Mouse (Mus musculus): Measurements from ENCODE around the gene Psmb11.

The Psmb11 gene

DNA sequence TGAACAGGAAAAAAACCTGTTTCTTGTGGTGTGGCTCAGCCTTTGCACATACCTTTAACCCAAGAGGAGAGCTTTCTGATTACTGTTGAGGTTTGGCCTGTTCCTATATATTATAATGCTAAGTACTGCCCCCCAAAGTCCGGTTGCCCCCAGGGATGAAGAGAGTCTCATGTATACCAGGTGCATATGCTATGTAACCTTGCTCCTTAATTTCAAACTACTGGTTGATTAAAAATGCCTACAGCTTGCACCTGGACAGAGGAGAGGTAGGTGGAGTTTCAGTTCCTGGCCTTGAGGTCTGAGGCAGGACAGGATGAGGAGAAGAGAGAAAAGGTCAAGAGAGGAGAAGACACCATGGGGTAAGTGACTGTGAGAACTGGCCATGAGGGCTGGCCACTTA is at the start of gene Psmb11:
Gene Psmb11 (plus strand): TSS at position 301 of the 400 bp plus-strand sequence.
- DNase-seq (ENCODE audit: low spot score) = no peak

DNA sequence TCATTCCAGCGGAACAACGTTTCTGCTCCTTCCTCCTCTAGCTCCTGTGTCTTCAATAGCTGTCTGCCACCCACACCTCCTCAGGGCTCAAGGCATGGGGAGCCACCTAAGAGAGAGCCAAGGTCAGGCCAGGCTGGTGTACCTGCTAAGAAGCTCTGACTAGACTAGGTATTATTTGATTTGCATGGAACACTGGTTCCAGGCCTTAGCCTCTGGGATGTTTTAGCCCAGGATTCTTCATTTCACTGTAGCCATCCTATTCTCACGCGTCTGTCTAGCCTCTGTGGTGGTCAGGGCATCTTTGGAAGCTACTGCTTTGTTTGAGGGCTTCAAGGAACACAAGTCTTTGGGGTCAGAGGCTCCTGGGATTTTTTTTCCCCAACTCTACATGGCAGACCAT is 49.1 kb upstream of the Psmb11 start:
- no peak for DNase-seq (ENCODE audit: low spot score)

DNA sequence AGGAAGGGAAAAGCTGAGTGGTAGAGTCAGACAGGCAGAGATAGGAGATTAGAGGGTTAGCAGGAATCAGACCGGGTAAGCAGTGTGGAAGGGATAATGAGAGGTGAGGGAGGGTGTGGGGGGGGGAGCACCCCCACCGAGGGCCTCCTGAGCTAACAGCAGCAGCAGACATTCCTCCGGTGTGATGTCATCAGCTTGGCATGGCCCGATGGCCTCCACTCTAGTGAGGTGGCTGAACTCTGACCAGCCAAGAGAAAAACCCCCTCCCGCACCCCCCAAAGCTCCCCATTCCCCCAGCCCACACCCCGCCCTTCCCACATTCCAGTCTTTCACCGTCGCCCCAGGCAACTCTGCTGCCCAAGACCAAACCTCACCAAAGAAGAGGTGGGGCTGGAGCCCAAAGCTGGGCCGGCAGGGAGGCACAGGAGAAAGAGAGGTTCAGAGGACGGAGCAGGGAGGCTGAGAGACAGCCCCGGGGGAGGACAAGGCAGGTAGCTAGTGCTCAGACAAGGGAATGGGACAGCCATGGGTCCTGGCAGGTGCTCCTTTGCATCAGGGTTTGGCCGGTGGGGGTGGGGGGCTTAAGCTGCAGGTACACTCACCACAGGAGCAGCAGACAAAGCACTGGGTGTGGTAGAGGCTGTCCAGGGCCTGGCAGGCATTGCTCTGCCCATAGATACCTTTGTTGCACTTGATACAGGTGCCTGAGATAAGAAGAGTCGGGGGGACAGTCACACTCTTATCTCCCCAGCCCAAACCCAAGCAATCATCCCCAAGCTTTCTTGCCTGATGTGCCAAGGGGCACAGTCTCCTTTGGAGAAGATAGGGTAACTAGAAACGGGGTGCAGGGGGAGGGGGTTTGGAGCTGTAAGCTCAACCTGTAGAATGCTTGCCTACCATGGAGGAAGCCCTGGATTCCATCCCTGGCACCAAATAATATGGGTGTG is 48.2 kb upstream of the Psmb11 start:
- peak; percentile 84 for DNase-seq (ENCODE audit: low spot score)

DNA sequence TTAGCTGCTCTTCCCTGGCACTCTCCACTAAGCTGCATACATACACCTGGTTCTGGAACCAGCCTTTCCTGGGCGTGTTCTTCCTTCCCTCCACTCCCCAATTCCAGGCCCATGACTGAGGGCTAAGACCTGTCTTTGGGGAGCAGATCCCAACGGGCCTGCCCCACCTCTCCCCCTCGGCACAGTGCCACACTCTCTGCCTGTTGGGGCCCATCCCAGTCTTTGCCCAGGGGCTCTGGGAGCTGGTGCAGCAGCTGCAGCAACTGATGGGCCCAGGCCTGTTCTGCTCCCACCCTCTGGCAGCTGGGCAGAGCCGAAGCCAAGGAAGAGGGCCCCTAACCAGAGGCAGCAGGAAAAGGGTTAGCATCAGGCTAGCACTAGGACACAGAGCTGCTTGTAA is 47.0 kb upstream of the Psmb11 start:
- peak; percentile 91 for DNase-seq (ENCODE audit: low spot score)

DNA sequence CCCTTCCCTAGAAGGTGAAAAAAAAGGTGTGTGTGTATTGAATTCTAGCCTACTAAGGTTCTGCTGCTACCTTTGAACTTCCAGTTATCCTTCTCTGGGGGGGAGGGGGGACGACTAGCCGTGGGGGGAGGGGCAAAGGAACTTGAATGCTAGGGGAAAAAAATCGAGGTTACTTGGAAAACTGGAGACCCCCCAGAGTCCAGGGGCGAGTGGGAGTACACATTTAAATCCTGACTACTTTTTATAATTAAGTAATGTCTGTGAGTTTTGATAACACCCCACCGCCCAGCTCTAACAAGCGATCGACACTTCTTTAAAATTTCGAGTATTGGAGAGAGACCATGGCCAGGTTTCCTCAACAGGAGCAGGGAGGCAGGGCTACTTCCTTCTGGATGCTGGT is 46.2 kb upstream of the Psmb11 start:
- DNase-seq (ENCODE audit: low spot score) = no peak

DNA sequence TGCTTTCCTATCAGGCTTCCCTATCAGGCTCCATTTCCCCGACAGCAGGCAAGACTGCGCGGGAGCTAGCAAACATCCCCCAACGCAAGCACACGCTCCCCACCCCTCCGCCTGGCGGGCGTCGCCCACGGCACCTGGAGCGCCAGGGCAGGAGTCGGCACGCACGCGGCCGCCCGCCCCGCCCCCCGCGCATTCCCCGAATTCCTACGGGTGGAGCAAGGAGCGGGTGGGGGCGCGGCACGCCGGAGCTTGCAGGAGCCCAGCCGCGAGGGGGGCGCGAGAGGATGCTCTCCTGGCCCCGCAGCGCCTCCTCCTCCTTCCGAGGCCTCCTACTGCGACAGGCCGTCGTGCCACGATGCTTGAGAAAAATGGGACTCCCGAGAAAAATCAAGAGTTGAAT is 45.6 kb upstream of the Psmb11 start:
- DNase-seq (ENCODE audit: low spot score) = peak; percentile 93

DNA sequence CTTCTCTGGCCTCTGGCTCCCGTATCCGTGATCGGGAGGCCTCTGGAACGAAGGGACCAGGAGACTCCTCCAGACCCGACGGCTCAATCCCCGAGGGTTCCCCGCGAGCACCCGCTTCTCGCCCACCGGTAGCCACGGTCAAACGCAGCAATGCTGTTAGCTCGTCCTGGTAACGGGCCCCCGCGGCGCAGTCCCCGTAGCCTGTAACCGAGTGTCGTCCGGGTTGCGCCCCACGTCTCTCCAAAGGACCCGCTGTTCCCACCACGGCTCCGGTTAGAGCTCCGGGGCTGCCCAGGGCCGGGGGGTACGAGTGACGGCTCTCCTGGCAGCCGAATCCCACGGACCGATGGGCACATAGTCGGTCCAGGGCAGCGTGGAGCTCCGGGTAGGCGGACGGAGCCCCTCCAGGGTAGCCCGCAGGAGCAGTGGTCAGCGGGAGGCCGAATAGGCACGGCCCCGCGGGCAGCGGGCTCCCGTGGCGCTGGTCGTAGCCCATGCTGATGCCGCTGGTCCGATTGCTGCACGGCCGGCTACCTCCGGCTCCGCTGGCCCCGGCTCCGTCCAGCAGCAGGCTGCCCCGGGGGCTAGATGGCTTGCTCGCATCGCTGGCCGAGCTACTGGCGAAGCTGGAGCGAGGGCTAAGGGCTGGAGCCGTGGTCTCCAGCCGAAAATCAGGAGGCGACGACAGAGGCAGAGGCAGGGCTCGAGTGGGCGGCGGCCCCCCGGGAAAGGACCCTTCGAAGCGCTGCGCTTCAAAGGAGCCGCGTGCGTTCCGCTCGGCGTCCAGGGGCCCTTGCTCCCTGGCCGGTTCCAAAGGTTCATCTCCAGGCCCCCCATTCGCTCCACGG is 44.8 kb upstream of the Psmb11 start:
- DNase-seq (ENCODE audit: low spot score) = peak; percentile 39

DNA sequence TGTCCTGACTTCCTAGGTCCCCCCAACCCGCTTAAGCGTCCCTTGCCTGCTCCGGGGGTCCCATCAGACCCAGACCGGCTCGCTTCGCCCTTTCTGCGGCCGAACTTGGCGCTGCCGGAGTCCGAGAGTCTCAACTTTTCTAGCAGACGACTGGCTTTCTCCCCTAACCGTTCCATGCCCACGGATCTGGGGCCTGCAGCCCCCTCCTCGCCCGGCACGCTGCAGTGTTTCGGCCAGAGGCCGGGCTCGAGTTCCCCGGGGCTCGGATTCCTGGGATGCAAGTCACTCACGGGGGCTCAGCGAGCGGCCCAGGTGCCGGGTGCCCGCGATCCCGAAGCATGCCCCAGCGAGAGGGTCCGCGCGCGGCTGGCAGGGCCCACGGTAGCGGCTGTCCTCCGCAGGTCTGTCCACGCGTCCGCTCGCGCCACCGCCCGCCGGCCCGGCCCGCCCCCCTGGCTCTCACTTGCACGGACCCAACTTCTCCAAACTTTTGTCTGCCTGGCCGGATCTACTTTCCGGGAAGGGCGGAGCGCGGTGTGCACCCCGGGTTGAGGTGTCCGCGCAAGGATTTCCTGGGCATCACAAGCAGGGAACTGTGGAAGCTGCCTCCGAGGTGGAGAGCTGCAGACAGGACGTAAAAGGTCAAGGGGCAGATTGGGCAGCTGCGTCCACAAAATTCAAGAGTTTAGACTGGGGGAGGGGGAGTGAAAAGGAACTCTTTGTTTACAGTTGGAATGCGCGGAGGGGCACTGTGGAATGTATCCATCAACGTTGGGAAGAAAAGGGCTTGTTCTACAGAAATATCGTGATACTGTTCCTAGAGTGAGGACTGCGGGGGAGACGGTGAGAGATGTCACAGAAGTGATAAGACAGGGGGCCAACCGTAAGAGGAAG is 43.9 kb upstream of the Psmb11 start, which contains the start of gene Ajuba:
Gene Ajuba (minus strand): TSS at position 470 of the 894 bp plus-strand sequence.
- peak; percentile 94 for DNase-seq (ENCODE audit: low spot score)

DNA sequence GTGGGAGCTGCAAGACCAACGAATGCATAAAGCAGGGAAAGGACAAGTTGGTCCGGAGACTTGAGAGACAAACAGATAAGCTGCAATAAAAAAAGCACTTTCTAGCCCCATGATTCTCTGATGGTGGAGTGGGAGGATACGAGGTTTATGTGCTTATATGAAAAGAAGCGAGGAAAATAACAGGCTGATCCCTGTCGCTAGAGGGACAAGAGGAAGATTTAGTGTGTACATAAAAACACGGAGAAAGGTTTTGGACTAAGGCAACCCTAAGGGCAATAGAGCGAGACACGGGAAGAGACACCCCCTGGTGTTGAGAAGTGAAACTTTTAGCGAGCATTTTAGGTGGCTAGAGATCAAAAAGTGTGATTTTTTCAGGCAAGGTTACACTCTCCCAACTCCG is 43.2 kb upstream of the Psmb11 start:
- peak; percentile 56 for DNase-seq (ENCODE audit: low spot score)

DNA sequence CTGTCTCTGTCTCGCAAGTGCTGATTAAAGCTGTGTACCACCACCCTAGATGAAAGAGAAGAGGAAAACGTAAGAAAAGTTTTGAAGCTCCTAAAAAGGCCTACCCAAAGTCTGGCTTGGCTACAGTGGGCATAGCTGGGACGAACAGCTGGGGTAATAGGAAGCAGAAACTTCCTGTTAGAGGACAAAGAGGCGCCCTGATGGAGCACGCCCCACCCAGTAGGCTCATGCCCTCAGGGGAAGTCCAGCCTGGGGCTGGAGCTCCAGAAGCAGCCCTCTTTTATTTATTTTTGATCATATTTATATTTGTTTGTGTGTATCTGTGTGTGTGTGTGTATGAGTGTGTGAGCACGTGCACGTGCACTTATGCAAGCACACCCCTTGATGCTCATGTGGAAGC is 41.6 kb upstream of the Psmb11 start:
- no peak for DNase-seq (ENCODE audit: low spot score)

DNA sequence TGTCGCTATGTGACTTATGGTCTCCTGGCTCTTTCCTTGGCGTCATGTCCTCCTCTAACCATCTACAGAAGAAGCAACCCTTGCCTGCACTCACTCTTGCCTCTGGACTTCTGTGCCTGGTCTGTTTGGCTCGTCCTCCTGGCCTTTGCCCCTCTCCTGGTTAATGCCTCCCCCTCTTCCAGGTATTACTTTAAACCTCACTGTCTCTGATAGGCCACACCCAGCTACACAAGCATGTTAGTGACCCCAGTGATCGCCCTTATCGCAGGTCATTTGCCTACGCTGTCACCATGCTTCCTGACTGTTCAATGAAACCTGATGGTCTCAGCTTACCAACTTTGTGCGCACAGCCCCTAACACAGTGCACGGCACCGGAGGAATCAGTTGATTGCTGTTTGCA is 38.7 kb upstream of the Psmb11 start:
- no peak for DNase-seq (ENCODE audit: low spot score)

DNA sequence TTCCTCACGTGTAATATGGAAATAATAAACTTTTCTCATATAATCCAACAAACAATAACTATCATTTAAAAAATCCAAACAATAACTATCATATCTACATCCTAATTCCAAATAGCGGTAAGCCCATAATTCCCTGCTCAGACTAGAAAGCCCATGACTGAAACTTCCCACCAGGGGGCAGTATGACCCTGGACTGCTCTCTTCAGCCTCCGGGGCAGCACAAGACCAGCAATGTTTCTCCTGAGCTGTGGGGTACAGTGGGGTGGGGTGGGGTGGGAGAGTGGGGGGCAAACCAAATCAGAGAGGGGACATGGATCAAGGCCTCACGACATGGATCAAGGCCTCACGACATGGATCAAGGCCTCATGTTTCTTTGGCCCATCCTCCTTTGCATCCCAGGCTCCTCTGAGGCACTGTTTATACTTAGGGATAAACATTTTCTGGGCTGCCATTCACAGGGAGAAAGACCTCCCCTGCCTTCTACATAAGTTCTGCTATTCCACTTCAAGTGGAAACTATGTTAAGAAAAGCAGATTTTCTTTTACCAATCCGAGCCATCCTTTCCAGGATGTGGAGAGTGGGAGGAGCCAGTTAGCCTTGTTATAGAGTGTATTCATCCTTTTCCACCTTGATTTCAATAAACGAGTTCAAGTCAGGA is 37.4 kb upstream of the Psmb11 start:
- peak; percentile 67 for DNase-seq (ENCODE audit: low spot score)

DNA sequence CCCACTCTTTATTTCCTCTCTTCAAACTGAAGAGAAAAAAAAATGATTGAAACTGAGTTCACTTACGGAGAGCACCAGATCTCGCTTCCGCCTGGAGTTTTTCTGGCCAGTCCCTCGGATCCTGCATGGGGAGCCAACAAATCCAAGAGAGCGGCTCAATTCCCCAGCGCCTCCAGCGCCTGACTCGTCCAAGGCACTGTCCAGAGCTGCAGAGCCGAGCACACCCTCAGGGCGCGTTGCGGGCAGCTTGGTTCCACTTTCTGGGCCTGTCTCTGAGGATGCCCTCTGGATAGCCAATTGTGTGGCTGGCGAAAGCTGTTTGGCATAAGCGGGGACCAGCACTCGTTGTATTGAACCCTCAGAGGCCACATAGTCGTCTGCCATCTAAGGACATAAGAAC is 30.2 kb upstream of the Psmb11 start:
- no peak for DNase-seq (ENCODE audit: low spot score)

DNA sequence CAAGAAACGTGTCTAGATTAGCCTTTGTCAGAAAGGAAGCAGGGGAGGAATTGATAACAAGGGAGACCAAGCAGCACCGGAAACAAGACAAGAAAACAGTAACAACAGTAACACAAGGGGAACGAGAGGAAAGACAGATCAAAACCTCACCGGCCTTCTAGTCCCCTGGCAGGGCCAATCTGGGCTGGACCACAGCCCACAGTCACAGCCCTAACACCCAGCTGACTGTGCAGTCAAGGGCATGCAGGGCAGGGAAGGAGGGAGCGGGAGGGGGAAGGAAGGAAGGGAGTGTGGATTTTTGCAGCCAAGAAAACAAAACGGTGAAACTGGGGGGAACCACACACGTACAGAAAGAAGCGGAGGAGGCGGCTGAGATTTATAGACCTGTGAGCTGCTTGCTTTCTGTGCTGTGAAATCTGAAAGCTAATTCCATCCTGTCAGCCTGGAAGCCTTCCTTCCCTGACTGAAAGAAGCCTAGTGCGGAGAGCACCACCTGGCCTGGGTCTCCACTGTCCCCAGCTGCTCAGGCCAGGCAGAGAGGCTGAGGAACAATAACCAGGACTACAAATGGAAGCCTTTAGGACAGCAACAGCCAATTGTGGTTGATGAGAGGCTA is 28.8 kb upstream of the Psmb11 start:
- no peak for DNase-seq (ENCODE audit: low spot score)

DNA sequence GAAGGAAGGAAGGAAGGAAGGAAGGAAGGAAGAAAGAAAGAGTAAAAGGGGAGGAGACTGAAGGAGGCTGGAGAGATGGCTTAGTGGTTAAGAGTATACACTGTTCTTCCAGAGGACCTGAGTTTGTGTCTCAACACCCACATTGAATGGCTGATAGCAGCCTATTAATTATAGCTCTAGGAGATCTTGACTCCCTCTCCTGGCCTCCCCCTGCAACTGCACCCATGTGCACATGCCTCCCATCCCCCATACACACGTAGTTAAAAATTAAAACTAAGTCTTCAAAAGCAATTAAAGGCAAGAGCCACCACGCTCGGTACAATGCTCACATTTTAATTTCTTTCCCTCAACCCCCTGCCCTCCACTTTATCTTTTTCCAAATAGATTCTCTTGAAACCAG is 27.2 kb upstream of the Psmb11 start:
- no peak for DNase-seq (ENCODE audit: low spot score)

DNA sequence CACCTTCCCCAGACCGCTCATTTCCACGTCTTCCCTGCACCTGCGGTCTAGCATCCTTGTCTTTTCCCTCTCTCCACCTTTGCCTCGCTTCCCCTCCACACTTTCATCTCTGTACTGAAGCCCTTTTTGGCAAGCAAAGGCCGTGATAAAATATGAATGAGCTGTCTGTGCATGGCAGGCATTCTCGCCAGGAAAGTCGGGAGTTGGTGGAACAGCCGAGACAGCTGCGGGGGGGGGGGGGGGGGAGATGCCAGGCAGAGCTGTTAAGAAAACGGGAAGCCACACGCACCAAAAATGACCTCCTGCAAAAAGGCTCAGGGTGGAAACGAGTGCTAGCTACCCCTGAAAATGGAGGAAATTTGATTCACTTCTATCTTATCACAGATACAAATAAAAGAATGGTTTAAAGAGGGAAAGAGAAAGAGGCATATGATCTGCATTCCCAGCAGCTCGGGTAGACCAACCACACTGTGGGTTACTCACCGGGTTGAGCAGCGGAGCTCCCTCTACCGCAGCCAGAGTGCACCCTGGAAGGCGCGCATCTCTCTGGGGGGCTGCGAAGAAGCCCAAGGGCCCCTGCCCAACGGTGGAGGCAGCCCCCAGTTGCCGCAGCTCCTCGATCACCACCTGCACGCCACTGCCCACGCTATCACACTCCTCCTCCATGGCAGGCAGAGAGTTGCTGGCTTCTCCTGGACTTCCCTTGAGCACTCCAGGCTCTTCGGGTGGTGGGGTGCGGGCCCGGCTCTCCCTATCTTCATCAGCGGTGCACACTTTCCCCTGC is 26.4 kb upstream of the Psmb11 start:
- DNase-seq (ENCODE audit: low spot score) = no peak

DNA sequence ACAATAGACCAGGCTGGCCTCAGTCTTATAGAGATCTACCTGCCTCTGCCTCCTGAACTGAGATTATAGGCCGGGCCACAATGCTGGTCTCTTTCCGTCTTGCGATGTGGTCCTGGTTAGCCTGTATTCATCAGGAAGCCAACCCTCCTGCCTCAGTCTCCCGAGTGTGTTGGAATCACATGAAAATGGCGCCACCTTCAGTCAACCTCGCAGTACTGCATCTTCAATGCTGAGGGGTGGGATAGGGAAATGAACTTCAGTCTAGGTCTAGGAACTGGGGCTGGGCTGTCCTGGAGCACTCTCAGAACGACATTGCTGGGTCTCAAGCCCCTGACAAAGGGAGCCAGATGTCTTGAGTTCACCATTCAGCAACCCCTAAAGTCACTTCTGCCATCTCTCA is 24.1 kb upstream of the Psmb11 start:
- no peak for DNase-seq (ENCODE audit: low spot score)

DNA sequence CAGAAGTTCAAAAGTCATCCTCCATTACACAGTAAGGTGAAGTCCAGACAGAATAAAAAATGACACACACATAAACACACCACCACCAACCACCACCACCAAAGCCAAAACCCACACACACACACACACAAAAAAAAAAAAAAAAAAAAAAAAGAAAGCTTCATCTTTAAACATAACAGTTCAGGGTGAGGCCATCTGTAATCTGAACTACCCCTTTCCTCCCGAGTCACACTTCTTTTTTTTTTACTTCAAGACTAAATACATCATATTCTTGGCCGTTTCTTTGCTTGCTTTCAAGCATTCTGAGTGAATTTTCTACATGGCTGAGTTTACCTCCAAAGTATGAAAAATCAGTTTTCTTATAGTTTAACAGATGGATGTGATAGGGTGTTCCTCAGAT is 19.6 kb upstream of the Psmb11 start:
- DNase-seq (ENCODE audit: low spot score) = no peak

DNA sequence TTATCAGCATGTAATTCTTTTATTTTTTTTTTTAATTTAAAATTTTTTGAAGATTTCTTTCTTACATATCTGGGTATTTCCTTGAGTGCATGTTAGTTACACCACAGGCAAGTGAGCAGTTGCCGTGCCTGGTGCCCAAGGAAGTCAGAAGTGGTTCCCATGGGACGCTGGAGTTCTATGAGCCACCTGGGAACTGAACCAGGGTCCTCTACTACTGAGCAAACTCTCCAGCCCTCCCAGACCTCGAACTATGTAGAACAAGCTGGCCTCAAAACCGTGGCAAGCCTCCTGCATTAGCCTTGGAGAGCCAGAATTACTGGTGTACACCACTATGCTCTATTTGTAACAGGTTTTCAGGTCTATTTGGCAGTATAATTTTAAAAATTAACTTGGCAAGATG is 18.6 kb upstream of the Psmb11 start:
- no peak for DNase-seq (ENCODE audit: low spot score)

DNA sequence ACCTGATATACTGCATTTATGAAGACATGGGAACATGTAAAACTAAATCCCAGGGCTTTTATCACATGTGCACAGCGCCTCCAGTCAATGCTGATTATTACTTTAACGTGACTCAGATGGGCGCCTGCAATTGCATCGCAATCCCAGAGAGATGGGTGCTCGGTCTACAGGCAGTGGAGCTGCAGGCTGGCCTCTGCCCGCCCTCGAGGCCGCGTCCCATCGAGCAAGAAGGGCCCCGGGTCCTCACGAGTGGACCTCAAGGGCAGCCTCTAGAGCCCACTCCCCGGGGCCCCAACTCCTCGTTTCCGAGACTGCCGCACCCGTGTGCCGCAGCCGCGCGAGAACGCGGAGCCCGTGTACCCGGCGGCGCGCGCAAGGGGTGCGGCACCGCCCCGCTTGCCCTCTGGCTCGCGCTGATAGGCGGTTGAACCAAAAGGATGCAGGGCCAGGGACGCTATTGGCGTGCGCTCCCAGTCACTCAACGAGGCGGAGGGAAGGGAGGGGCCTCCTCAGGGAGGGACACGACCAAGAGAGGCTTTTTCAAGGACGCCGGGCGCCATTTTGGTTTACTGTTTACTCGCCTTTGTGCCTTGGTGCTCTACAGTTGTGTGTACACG is 18.1 kb upstream of the Psmb11 start:
- DNase-seq (ENCODE audit: low spot score) = peak; percentile 96

Data from urinary bladder, postnatal 14 days (tissue).